Mouse (Mus musculus) right cerebral cortex, postnatal 14 days (tissue): ENCODE data around the gene Cd109.

ENCODE experiments used
- DNase-seq: peaks from one replicate; pipeline ENCODE4 v3.0.0; 2022

Cd109 gene

DNA sequence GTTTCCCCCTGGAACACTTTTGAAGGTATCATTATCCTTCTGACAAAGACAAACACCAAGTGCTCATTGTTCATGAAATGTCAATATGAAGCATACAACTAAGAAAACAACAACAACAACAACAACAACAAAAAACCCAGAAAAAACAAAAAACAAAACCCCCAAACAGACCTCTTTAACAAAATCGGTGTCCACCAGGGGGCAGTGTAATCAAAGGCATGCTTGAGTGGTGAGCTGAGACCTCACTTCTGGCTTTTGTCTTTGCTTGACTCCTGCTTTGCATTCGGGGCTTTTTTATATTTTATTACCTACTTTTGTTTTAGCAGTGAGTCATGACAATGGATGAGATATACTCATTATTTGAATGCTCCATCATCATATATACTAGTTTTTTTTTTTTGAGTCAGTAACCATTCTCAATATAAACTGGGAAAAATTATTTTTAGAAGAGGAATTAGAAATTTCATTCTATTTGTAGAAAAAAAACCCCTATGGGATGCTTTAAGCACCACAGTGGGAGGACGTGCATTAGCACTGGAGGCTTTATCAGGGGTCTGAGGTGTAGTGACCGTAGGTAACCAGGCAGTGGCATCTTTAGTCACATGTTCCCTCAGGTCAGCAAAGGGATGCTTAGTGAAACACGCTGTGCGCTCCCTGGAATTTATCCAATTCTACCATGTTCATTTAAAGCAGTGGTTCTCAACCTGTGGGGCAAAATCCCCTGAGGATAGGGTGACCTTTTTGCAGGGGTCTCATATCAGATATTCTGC lies 30.8 kb downstream of the Cd109 start:
- DNase-seq, result peak; percentile 76

DNA sequence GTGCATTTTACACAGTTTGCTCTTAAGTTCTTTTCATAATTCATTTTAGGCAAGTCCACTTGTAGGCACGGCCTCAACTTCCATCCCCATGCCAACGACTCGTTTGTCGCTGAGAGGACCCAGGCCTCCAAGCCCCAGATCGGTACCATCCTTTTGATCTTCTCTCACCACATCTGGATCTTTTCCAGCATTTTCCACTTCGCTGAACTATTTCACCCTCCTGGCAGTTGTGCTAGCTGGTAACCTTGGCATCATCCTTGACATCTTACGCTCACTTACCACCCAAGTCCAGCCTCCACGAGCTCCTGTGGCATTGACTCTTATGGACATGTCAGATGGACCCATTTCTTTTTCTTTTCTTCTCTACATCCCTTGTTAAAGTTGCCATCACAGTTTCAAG lies 33.3 kb downstream of the Cd109 start:
- no peak for DNase-seq

DNA sequence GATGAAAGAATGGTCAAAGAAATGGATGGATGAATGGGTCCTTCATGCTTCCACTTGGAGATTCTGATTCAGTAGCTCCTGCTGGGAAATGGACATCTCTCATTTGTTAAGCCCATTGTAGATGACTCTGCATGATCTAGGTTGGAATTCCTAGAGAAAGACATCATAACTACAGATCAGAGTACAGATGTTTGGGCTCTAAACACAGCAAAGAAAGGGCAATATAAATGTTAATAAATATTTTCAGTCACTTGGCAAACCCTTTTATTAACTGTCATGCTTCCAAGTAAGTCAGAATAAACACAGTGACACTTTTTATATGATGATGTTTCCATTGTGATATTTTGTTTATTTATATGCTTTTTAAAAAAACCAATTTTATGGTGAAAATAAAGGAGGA lies 34.1 kb downstream of the Cd109 start:
- no peak for DNase-seq

DNA sequence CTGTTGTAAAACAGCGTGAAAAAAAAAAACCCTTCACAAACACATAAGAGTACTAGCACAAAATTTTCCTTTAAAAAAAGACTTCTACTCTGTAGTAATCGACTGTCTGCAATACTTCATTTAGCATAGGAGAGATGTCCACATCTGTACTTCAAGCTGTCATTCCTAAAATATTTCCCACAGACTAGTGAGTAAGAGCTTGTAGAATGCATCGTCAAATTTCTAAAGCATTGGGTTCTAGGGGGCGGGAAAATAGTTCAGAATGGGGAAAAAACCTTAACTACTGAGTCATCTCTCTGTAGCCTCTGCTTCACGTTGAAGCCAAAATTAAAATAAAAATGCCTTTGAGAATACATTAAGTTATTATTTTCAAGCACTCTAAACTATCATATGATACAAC lies 42.2 kb downstream of the Cd109 start:
- DNase-seq, result no peak

DNA sequence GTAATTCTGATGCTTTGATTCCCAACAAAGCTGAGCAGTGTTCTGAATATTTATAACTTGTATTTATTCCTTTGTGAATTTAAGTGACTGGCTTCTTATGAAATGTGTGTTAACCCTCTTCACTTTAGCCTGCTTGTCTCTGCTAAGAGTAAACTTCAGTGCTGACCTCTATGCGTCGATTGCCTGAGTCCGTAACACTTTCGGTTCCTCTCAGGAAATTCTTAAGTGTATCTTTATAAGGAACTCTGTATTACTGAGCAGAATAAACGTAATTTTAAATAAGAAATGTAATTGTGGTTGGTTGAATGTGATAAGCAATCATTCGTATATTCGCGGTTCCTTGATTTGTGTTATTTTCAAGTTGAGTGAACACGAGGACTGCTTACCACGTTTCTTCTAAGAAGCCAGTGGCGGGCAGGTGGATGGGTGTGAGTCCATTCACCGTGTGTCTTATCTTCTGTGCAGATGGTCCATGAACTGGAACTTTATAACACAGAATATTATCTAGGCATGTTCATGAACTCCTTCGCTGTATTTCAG lies 56.2 kb downstream of the Cd109 start:
- no peak for DNase-seq

DNA sequence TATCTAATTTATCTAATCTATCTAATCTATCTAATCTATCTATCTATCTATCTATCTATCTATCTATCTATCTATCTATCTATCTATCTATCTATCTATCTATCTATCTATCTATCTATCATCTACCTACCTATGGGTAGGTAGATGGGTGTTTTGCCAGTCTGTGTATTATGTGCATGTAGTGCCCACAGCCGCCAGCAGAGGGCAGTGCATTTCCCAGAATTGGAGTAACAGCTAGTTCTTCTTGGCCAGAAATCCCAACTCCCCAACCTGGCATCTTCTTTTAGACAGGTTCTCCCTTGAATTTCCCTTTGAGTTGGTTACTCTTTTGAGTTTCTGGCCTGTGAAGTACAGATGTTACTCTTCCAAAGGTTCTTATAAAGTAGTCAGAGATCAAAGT lies 85.3 kb downstream of the Cd109 start:
- DNase-seq, result peak; percentile 65

DNA sequence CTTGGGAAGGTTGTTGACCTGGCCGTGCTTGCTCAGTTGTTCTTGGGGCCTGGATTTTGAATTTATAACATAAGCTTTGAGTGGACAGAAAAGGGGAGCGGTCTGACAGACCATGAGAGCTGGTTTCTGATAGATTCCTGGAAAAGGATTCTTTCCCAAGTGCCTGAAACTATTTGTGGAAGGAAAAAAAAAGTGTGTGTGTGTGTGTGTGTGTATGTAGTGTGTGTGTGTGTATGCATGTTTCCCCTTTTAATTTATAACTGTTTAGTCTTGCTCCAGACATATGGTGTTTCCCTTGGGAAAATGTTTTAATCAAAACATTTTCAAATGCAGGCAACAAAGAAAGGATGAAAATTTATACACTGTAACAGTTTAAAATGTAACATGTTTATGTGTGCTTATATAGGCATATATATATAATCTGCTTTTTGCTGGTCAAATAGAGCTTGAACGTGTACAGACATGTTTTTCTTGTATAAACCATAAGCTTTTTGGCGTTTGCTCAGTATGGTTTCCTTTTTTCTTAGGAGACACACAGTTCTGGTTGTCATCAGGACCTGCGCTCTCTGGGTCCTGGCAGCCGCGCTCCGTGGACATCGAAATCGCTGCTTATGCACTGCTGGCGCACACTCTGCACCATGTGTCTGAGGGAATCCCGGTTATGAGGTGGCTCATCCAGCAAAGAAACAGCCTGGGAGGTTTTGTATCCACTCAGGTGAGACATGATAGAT lies 87.3 kb downstream of the Cd109 start:
- DNase-seq, result no peak

DNA sequence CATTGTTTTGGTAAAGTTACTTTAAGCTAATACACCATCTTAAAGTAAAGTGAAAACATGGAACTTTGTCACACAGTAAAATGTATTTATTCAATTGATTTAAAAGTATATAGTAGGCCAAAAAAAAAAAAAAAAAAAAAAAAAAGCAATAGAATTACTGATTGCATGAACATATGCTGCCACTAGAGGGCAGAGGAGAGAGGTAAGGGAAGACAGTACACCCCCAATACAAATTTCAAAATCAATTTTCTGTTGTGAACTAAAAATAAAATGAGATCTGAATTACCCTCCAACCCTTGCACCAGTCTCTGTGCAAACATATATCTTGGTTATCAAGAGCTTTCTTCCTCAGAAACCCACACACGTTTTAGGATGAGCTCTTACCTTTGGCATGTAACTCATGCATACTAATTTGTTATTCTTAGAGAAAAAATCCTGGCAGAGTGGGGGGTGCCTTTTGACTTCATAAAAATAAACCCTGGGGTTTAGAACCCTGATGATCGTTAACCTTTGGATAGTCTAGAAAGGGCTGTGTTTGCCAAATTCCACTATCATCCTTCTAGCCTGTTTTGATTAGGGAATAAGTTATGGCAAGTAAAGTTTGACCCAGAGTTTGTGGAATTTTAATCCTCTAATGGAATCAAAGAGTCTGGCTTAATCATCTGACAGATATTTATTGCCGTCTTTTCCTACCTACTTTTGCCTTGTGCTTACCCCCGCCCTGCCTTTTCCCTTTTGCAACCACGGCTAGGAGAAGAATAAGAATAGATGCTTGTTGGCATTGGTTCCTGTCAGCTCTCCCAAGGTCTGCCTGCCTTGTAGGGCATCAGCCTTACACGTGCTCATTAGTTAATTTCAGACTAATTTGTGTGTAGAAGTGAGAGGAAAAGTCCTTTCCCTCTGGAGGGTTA lies 105.8 kb downstream of the Cd109 start:
- DNase-seq, result no peak

DNA sequence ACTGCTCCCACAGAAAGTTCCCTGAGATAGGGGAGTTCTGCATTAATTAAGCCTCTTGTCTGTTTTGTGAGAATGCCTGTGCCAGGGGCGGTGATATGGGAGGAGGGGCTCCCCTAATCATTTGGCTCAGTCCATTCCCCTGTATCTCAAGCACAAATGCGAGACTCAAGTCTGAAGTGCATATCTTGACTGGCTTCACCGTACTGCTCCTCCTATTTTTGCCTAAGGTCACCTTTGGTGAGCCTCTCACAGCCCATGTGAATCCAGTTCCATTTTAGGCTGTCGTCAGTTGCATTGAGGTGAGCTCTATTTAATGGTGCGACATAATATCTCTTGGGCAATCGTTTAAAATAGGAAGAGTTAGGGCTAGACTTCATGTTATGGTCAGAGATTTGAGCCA lies 116.6 kb downstream of the Cd109 start:
- DNase-seq, result no peak

DNA sequence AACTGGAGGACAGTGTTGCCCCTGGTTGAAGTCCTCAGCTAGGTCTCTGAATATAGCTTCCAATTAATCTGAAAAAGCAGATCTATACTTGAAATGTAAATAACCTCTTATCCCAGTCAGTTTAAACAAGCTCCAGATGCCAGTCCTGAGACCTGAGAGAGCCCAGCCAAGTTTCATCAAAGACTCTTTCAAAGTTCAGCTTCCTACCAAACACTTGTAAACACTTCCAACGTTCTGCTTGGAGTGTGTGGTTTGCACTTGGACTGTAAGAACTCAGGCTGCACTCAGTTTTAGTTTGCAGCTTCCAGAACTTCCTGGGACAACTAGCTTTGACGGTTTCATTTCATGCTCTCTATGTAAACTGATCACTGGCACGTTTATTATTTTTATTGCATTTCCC lies 120.2 kb downstream of the Cd109 start:
- DNase-seq, result no peak

DNA sequence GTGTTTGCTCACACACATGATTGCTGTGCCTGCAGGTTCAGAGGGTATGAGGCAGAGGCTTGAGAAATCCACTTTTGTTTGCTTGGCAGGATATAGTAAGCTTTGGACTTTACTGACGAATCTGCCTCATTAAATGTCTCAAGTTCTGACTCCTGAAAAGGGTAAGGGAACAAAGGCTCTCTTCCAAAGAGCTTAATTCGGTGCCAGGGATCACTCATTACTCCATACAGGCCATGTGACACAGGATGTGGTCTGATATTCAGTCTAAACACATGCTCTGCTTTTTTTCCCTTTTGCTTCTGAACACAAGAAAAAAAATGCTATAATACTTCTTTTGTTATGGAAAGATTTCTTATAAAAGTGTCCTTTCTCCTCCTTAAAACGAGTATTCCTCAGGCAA lies 126.7 kb downstream of the Cd109 start:
- DNase-seq, result no peak

DNA sequence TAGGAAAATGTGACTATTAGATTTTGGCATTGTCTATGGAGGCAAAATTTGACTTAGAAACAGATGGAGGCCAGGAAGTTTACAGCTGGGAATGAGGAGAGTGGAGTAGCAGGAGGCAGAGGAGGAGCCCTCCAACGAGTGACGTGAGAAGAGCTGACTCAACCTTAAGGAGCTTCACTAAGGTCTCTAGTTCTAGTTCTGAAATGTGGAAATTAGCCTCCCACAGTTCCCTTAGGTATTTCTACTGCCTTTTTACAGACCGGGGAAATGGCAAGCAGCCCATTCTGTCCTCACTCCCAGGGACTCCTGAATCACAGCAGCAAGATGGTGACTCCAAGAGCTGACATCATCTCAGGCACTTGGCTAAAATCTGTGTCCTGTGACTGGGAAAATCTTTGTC lies 134.9 kb downstream of the Cd109 start:
- no peak for DNase-seq
